ENCODE assay signal across 18 mouse cellular contexts in the genomic region with DNA sequence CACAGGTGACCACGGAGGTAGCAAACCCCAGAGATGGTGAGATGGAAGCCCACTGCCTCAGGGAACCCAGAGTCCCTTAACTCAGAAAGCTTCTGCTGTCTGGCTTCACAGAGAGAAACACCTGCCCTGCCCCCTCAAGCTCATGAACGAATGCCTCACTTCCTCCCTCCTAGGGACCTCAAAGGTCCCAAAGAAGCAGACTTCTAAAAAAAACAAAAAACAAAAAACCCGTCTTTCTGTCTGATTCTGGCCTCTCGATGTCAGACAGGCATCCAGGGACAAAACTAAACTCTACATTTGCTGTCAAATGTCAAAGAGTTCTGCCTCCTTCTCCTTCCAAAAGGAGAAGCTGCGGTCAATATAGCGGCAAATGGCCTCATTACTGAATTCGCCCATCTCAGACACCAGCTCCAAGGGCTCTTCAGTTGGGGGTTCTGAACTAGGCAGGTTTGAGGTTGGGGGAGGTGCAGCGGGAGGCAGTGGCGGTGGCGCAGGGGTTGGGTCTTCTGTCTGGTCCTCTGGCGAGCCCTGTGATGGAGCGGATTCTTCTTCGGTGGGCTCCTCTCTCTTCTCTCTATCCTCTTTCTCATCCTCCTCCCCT. TPM values are rescaled to one million over a fixed set of nuclear protein-coding genes. Genes with fewer than 3 reads are reported as not detected.
DNase-seq lines count a peak whose midpoint lies in the region; ATAC-seq and TF ChIP-seq lines count a peak whose summit lies in the region.
"Had no signal": no experiment of that assay in that cellular context is flagged by ENCODE, and none has a peak within 500 bp of the region (broad histone marks: within the 10 kb centered on the region; RNA-seq: fewer than 3 reads in every experiment).

No protein-coding gene starts in this region.

- no peak for TF ChIP-seq CTCF in heart, postnatal 0 days (IDR thresholded peaks at IDR 0.05; ENCODE audit: low read depth)

- H3K27ac ChIP-seq in heart, postnatal 0 days (ENCODE audit: low read depth), result no peak overlapping the region
- H3K27ac ChIP-seq in limb, embryonic 10.5 days, result no peak overlapping the region
- no peak overlapping the region for H3K27ac ChIP-seq in intestine, embryonic 16.5 days (ENCODE audit: low read length)
- H3K27ac ChIP-seq: forebrain, embryonic 15.5 days; hindbrain, embryonic 14.5 days; liver, embryonic 14.5 days; midbrain, embryonic 15.5 days had no signal

- no peak overlapping the region for H3K9ac ChIP-seq in heart, postnatal 0 days (replicated peaks; ENCODE audit: low read depth, low read length)
- H3K9ac ChIP-seq in intestine, embryonic 16.5 days (ENCODE audit: low read depth, low read length), result no peak overlapping the region
- H3K9ac ChIP-seq: forebrain, embryonic 15.5 days; hindbrain, embryonic 14.5 days; liver, embryonic 14.5 days; midbrain, embryonic 15.5 days had no signal

- H3K4me3 ChIP-seq in heart, postnatal 0 days (ENCODE audit: low read depth, low read length), result peak overlapping the region; percentile 45; the same call in 1 of the 2 replicates
- H3K4me3 ChIP-seq in limb, embryonic 10.5 days, result 0 out of 2 replicates have a peak overlapping the region, but pooled peaks have one; percentile 42
- H3K4me3 ChIP-seq in intestine, embryonic 16.5 days (ENCODE audit: low read length), result no peak overlapping the region

- intact Hi-C loops in heart, postnatal 10 days (cut with DNase I), result no loop called here
- intact Hi-C loops in gastrocnemius, postnatal 14 days (cut with DNase I; ENCODE audit: low total_unique reads), result no loop called here

- no peak for ATAC-seq in heart, postnatal 0 days (ENCODE audit: insufficient read depth, low read depth)
- ATAC-seq in intestine, embryonic 16.5 days, result no peak
- ATAC-seq: forebrain, embryonic 15.5 days; midbrain, embryonic 15.5 days had no signal

- 12% methylated on average over 13 of the region's 13 CpGs for WGBS in heart, postnatal 0 days
- 11% methylated on average over 13 of the region's 13 CpGs for WGBS in limb, embryonic 10.5 days
- 38% methylated on average over 13 of the region's 13 CpGs for WGBS in intestine, embryonic 16.5 days

- no peaks in the 10 kb centered on the region for H3K36me3 ChIP-seq in heart, postnatal 0 days (replicated peaks; ENCODE audit: control insufficient read depth, insufficient read depth, low read length)
- no peaks in the 10 kb centered on the region for H3K36me3 ChIP-seq in limb, embryonic 10.5 days
- no peaks in the 10 kb centered on the region; the same call in 1 of the 2 replicates for H3K36me3 ChIP-seq in intestine, embryonic 16.5 days (ENCODE audit: control insufficient read depth, insufficient read depth, low read length)
- H3K36me3 ChIP-seq: forebrain, embryonic 15.5 days; midbrain, embryonic 15.5 days had no signal

- TF ChIP-seq EP300 in heart, postnatal 0 days (IDR thresholded peaks at IDR 0.05; ENCODE audit: low read depth), result no peak

- peaks cover 25% of the 10 kb centered on the region for H3K4me1 ChIP-seq in heart, postnatal 0 days (ENCODE audit: control insufficient read depth, insufficient read depth)
- peaks cover 51% of the 10 kb centered on the region for H3K4me1 ChIP-seq in limb, embryonic 10.5 days
- H3K4me1 ChIP-seq in intestine, embryonic 16.5 days (ENCODE audit: control insufficient read depth, insufficient read depth, low read length), result peaks cover 32% of the 10 kb centered on the region

- no peaks in the 10 kb centered on the region for H3K9me3 ChIP-seq in heart, postnatal 0 days (replicated peaks; ENCODE audit: control insufficient read depth, low read length)
- no peaks in the 10 kb centered on the region for H3K9me3 ChIP-seq in limb, embryonic 10.5 days (replicated peaks)
- H3K9me3 ChIP-seq in intestine, embryonic 16.5 days (ENCODE audit: control insufficient read depth, low read length), result no peaks in the 10 kb centered on the region; the same call in 1 of the 2 replicates
- H3K9me3 ChIP-seq: forebrain, embryonic 15.5 days; midbrain, embryonic 15.5 days had no signal

- peaks cover 98% of the 10 kb centered on the region for H3K27me3 ChIP-seq in heart, postnatal 0 days (ENCODE audit: control insufficient read depth, insufficient read depth, low read length)
- peaks cover 100% of the 10 kb centered on the region for H3K27me3 ChIP-seq in limb, embryonic 10.5 days (ENCODE audit: low read depth, poor library complexity, severe bottlenecking)
- peaks cover 80% of the 10 kb centered on the region for H3K27me3 ChIP-seq in intestine, embryonic 16.5 days (replicated peaks; ENCODE audit: control insufficient read depth, insufficient read depth, low read length)

- H3K4me2 ChIP-seq in heart, postnatal 0 days (ENCODE audit: low read depth, low read length), result peak overlapping the region; percentile 68; the same call in 1 of the 2 replicates
- H3K4me2 ChIP-seq in intestine, embryonic 16.5 days (ENCODE audit: low read depth, low read length), result no peak overlapping the region
- H3K4me2 ChIP-seq: forebrain, embryonic 15.5 days; hindbrain, embryonic 14.5 days had no signal

- no peak for DNase-seq in heart, postnatal 0 days (ENCODE audit: low spot score)
- DNase-seq in heart, postnatal 10 days, result no peak
- DNase-seq in thymus, postnatal 4 days, result peak; percentile 54
- DNase-seq in thymus, postnatal 25 days, result no peak
- no peak for DNase-seq in limb, embryonic 10.5 days (ENCODE audit: low spot score)
- no peak for DNase-seq in gastrocnemius, postnatal 14 days
- DNase-seq: adrenal gland, adult 2 months; gastrocnemius, postnatal 10 days; kidney, adult 8-10 months had no signal

RNA-seq across cellular contexts. Expression of gene Tnfrsf25, which starts 8.7 kb away (rescaled TPM):
- 0.89 TPM in 1 of 2 replicates, not detected in the other for total RNA-seq in heart, postnatal 0 days (2014; rRNA removed; ENCODE audit: low replicate concordance)
- polyA plus RNA-seq in heart, postnatal 0 days (2015; fragmentation: Nextera tagmentation; extraction: Ambion mirVana), result 0.75 and 1.2 TPM in 2 replicates
- total RNA-seq in heart, postnatal 10 days (2021), result 1 to 10 TPM; 1.9 TPM
- polyA plus RNA-seq in limb, embryonic 10.5 days (2016; fragmentation: Nextera tagmentation; extraction: Ambion mirVana), result 0.67 and 0.75 TPM in 2 replicates
- polyA plus RNA-seq in intestine, embryonic 16.5 days (2015; fragmentation: Nextera tagmentation; extraction: Ambion mirVana), result 1.8 and 2.4 TPM in 2 replicates
- total RNA-seq in gastrocnemius, postnatal 14 days (2021), result 1 to 10 TPM in 1 of 2 experiments, under 1 TPM in 1; 0.74 to 1.1 TPM

RNA-seq across cellular contexts. Expression of gene Espn, which starts 27.7 kb away (rescaled TPM):
- total RNA-seq in heart, postnatal 0 days (2014; rRNA removed; ENCODE audit: low replicate concordance), result 0.34 and 0.97 TPM in 2 replicates
- 0.69 and 0.87 TPM in 2 replicates for polyA plus RNA-seq in heart, postnatal 0 days (2015; fragmentation: Nextera tagmentation; extraction: Ambion mirVana)
- 1 to 10 TPM; 1.3 to 1.4 TPM for total RNA-seq in heart, postnatal 10 days (2021)
- polyA plus RNA-seq in limb, embryonic 10.5 days (2016; fragmentation: Nextera tagmentation; extraction: Ambion mirVana), result 2.9 and 3.2 TPM in 2 replicates
- 31.6 and 39.5 TPM in 2 replicates for polyA plus RNA-seq in intestine, embryonic 16.5 days (2015; fragmentation: Nextera tagmentation; extraction: Ambion mirVana)
- total RNA-seq in gastrocnemius, postnatal 14 days (2021), result under 1 TPM; 0.58 to 0.90 TPM

RNA-seq across cellular contexts. Expression of gene Hes2, which starts 34.2 kb away (rescaled TPM):
- total RNA-seq in heart, postnatal 0 days (2014; rRNA removed; ENCODE audit: low replicate concordance), result not detected in 2 replicates
- polyA plus RNA-seq in heart, postnatal 0 days (2015; fragmentation: Nextera tagmentation; extraction: Ambion mirVana), result not detected in 2 replicates
- total RNA-seq in heart, postnatal 10 days (2021), result not detected
- not detected in 2 replicates for polyA plus RNA-seq in limb, embryonic 10.5 days (2016; fragmentation: Nextera tagmentation; extraction: Ambion mirVana)
- 0.68 and 0.98 TPM in 2 replicates for polyA plus RNA-seq in intestine, embryonic 16.5 days (2015; fragmentation: Nextera tagmentation; extraction: Ambion mirVana)
- not detected for total RNA-seq in gastrocnemius, postnatal 14 days (2021)
- total RNA-seq: adrenal gland, adult 2 months; gastrocnemius, postnatal 10 days; left cerebral cortex, postnatal 25 days had no signal
- polyA plus RNA-seq: adrenal gland, adult 2 months; brain, embryonic 14.5 days; cerebellum, adult 2 months; forebrain, embryonic 15.5 days; hindbrain, embryonic 14.5 days; midbrain, embryonic 15.5 days; neural tube, embryonic 14.5 days had no signal

RNA-seq across cellular contexts. Expression of gene Plekhg5, which starts 52.2 kb away (rescaled TPM):
- total RNA-seq in heart, postnatal 0 days (2014; rRNA removed; ENCODE audit: low replicate concordance), result 16.6 and 18.0 TPM in 2 replicates
- polyA plus RNA-seq in heart, postnatal 0 days (2015; fragmentation: Nextera tagmentation; extraction: Ambion mirVana), result 8.8 and 10.6 TPM in 2 replicates
- 10 to 100 TPM; 33.5 to 35.8 TPM for total RNA-seq in heart, postnatal 10 days (2021)
- polyA plus RNA-seq in limb, embryonic 10.5 days (2016; fragmentation: Nextera tagmentation; extraction: Ambion mirVana), result 9.5 and 13.3 TPM in 2 replicates
- 14.2 and 17.0 TPM in 2 replicates for polyA plus RNA-seq in intestine, embryonic 16.5 days (2015; fragmentation: Nextera tagmentation; extraction: Ambion mirVana)
- total RNA-seq in gastrocnemius, postnatal 14 days (2021), result 10 to 100 TPM; 11.2 to 17.1 TPM

RNA-seq across cellular contexts. Expression of gene Acot7, which starts 53.5 kb away (rescaled TPM):
- 17.9 and 39.5 TPM in 2 replicates for total RNA-seq in heart, postnatal 0 days (2014; rRNA removed; ENCODE audit: low replicate concordance)
- polyA plus RNA-seq in heart, postnatal 0 days (2015; fragmentation: Nextera tagmentation; extraction: Ambion mirVana), result 68.8 and 73.5 TPM in 2 replicates
- total RNA-seq in heart, postnatal 10 days (2021), result 10 to 100 TPM; 48.3 to 53.2 TPM
- 34.8 and 36.7 TPM in 2 replicates for polyA plus RNA-seq in limb, embryonic 10.5 days (2016; fragmentation: Nextera tagmentation; extraction: Ambion mirVana)
- 49.4 and 52.5 TPM in 2 replicates for polyA plus RNA-seq in intestine, embryonic 16.5 days (2015; fragmentation: Nextera tagmentation; extraction: Ambion mirVana)
- total RNA-seq in gastrocnemius, postnatal 14 days (2021), result 10 to 100 TPM; 12.5 to 13.2 TPM
